Comparison of ENCODE assay signal across 9 mouse cellular contexts in genomic region chr15:83070942-83071341, GRCm38 (mm10). TPM values are rescaled to one million over a fixed set of nuclear protein-coding genes. Genes with fewer than 3 reads are reported as not detected.
DNase-seq lines count a peak whose midpoint lies in the region; ATAC-seq and TF ChIP-seq lines count a peak whose summit lies in the region.
"Had no signal": no experiment of that assay in that cellular context is flagged by ENCODE, and none has a peak within 500 bp of the region (broad histone marks: within the 10 kb centered on the region; RNA-seq: fewer than 3 reads in every experiment).

No protein-coding gene starts in this region.

- no peak overlapping the region for H3K4me3 ChIP-seq in hindbrain, embryonic 15.5 days
- H3K4me3 ChIP-seq in hindbrain, embryonic 11.5 days (ENCODE audit: low read depth, low read length): no peak overlapping the region
- H3K4me3 ChIP-seq in lung, adult 2 months (replicated peaks; ENCODE audit: extremely low read depth, low read depth, low read length): no peak overlapping the region

- no peak for DNase-seq in hindbrain, embryonic 11.5 days (ENCODE audit: low spot score)
- DNase-seq in adipocyte (ENCODE audit: low spot score): peak; percentile 38
- DNase-seq in heart, postnatal 4 days: peak; percentile 83
- DNase-seq in lung, adult 2 months: peak; percentile 26
- no peak for DNase-seq in embryo, embryonic 11 days
- no peak for DNase-seq in left cerebral cortex, adult 11 months (ENCODE audit: low spot score)
- no peak for DNase-seq in layer of hippocampus, postnatal 10 days (ENCODE audit: low spot score in 2 of 2)

- H3K9ac ChIP-seq in hindbrain, embryonic 15.5 days: no peak overlapping the region
- no peak overlapping the region for H3K9ac ChIP-seq in hindbrain, embryonic 11.5 days (ENCODE audit: low read depth, low read length)

- 0 out of 2 replicates have a peak overlapping the region, but pooled peaks have one; percentile 25 for H3K27ac ChIP-seq in hindbrain, embryonic 15.5 days (replicated peaks)
- no peak overlapping the region for H3K27ac ChIP-seq in hindbrain, embryonic 11.5 days (ENCODE audit: low read depth, low read length)

- no peaks in the 10 kb centered on the region for H3K36me3 ChIP-seq in hindbrain, embryonic 15.5 days
- H3K36me3 ChIP-seq in hindbrain, embryonic 11.5 days (ENCODE audit: control insufficient read depth, insufficient read depth, low read length): no peaks in the 10 kb centered on the region

- no peak for TF ChIP-seq POLR2A in lung, adult 2 months (IDR thresholded peaks at IDR 0.05; ENCODE audit: borderline replicate concordance, extremely low read depth, low read depth, low read length)

- no peaks in the 10 kb centered on the region for H3K4me1 ChIP-seq in hindbrain, embryonic 15.5 days (replicated peaks)
- no peaks in the 10 kb centered on the region for H3K4me1 ChIP-seq in hindbrain, embryonic 11.5 days (replicated peaks; ENCODE audit: control insufficient read depth, insufficient read depth, low read length)
- H3K4me1 ChIP-seq in lung, adult 2 months (ENCODE audit: control insufficient read depth, insufficient read depth, low read length): peaks cover 3% of the 10 kb centered on the region

- no peaks in the 10 kb centered on the region for H3K9me3 ChIP-seq in hindbrain, embryonic 15.5 days
- no peaks in the 10 kb centered on the region for H3K9me3 ChIP-seq in hindbrain, embryonic 11.5 days (ENCODE audit: control insufficient read depth, low read length)

- WGBS in hindbrain, embryonic 15.5 days: 61% methylated on average over 3 of the region's 3 CpGs
- WGBS in hindbrain, embryonic 11.5 days: 82% methylated on average over 3 of the region's 3 CpGs
- WGBS in lung, adult 2 months: 31% methylated on average over 3 of the region's 3 CpGs

- no peaks in the 10 kb centered on the region for H3K27me3 ChIP-seq in hindbrain, embryonic 15.5 days
- no peaks in the 10 kb centered on the region for H3K27me3 ChIP-seq in hindbrain, embryonic 11.5 days (ENCODE audit: control insufficient read depth, insufficient read depth, low read length)
- H3K27me3 ChIP-seq: CH12.LX had no signal

- no peak for TF ChIP-seq CTCF in lung, adult 2 months (IDR thresholded peaks at IDR 0.05; ENCODE audit: insufficient read depth, low read length)

- ATAC-seq in hindbrain, embryonic 15.5 days (ENCODE audit: low FRiP score, low read depth): peak; percentile 71
- no peak for ATAC-seq in hindbrain, embryonic 11.5 days (ENCODE audit: low FRiP score)

- no peak overlapping the region for H3K4me2 ChIP-seq in hindbrain, embryonic 15.5 days
- no peak overlapping the region for H3K4me2 ChIP-seq in hindbrain, embryonic 11.5 days (replicated peaks; ENCODE audit: low read depth, low read length)

RNA-seq across cellular contexts. Expression of gene Serhl, which starts 18.4 kb away (rescaled TPM):
- polyA plus RNA-seq in hindbrain, embryonic 15.5 days (2015; fragmentation: Nextera tagmentation; extraction: Ambion mirVana): 29.7 and 31.0 TPM in 2 replicates
- polyA plus RNA-seq in hindbrain, embryonic 11.5 days (2014; fragmentation: Nextera tagmentation; extraction: Ambion mirVana): 40.2 and 42.6 TPM in 2 replicates
- total RNA-seq in heart, postnatal 4 days (2021): 10 to 100 TPM; 73.2 to 74.7 TPM
- polyA plus RNA-seq in lung, adult 2 months (2012; rRNA removed): 38.6 and 43.5 TPM in 2 replicates
- total RNA-seq in layer of hippocampus, postnatal 10 days (2021): 10 to 100 TPM; 11.6 to 12.0 TPM

RNA-seq across cellular contexts. Expression of gene Nfam1, which starts 37.8 kb away (rescaled TPM):
- 2.1 and 2.7 TPM in 2 replicates for polyA plus RNA-seq in hindbrain, embryonic 15.5 days (2015; fragmentation: Nextera tagmentation; extraction: Ambion mirVana)
- polyA plus RNA-seq in hindbrain, embryonic 11.5 days (2014; fragmentation: Nextera tagmentation; extraction: Ambion mirVana): 2.1 and 2.3 TPM in 2 replicates
- total RNA-seq in heart, postnatal 4 days (2021): 1 to 10 TPM in 1 of 2 experiments, under 1 TPM in 1; 0.98 to 1.4 TPM
- 13.7 and 19.3 TPM in 2 replicates for polyA plus RNA-seq in lung, adult 2 months (2012; rRNA removed)
- 1 to 10 TPM; 1.6 to 2.4 TPM for total RNA-seq in layer of hippocampus, postnatal 10 days (2021)

RNA-seq across cellular contexts. Expression of gene Rrp7a, which starts 51.7 kb away (rescaled TPM):
- polyA plus RNA-seq in hindbrain, embryonic 15.5 days (2015; fragmentation: Nextera tagmentation; extraction: Ambion mirVana): 74.7 and 78.9 TPM in 2 replicates
- 54.6 and 63.4 TPM in 2 replicates for polyA plus RNA-seq in hindbrain, embryonic 11.5 days (2014; fragmentation: Nextera tagmentation; extraction: Ambion mirVana)
- 10 to 100 TPM; 54.6 to 56.3 TPM for total RNA-seq in heart, postnatal 4 days (2021)
- 82.1 and 85.3 TPM in 2 replicates for polyA plus RNA-seq in lung, adult 2 months (2012; rRNA removed)
- 100 to 1,000 TPM; 123 to 128 TPM for total RNA-seq in layer of hippocampus, postnatal 10 days (2021)

Comparison
In these comparisons a context has a peak if more than half of its experiments do, and no peak if none do; other contexts are left out.
1. DNase-seq: peak in adipocyte (single experiment), heart, postnatal 4 days (single experiment) and lung, adult 2 months (single experiment); none in hindbrain, embryonic 11.5 days (single experiment), embryo, embryonic 11 days (single experiment), left cerebral cortex, adult 11 months (single experiment) and layer of hippocampus, postnatal 10 days (0 of 2).